Mouse (Mus musculus) mesoderm, embryonic 11.5 days (tissue): Measurements from ENCODE around the gene Yeats2.

Experiments used
- DNase-seq: peaks from one replicate; pipeline ENCODE4 v3.0.0-alpha.2; 2012; ENCODE audit warnings: low read depth, low spot score

The Yeats2 gene

DNA sequence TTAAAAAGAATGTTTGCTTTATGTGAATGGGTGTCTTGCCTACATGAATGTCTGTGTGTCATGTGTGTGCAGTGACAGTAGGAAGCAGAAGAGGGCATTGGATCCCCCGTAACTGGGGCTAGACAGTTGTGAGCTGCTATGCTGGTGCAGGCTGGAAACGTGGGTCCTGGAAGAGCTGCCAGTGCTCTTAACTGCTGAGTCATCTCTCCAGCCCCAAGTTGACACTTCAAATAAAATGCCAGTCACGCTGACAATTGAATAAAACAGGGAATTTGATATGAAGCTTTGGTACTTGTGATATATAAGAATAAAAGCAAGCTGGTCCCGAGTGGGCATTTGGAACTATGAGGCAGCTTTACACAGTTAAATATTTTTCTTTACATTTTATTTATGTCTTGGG, 139.4 kb downstream of the Yeats2 start:
- no peak for DNase-seq
